Mouse (Mus musculus) right cerebral cortex, postnatal 14 days (tissue): ENCODE measurements around the gene Cntfr.

Experiments
- DNase-seq: peaks from one replicate; pipeline ENCODE4 v3.0.0; 2022

Cntfr gene

GRCm38 (mm10) chr4:41677006-41677629 is 19.8 kb downstream of the Cntfr start:
- no peak for DNase-seq

DNA sequence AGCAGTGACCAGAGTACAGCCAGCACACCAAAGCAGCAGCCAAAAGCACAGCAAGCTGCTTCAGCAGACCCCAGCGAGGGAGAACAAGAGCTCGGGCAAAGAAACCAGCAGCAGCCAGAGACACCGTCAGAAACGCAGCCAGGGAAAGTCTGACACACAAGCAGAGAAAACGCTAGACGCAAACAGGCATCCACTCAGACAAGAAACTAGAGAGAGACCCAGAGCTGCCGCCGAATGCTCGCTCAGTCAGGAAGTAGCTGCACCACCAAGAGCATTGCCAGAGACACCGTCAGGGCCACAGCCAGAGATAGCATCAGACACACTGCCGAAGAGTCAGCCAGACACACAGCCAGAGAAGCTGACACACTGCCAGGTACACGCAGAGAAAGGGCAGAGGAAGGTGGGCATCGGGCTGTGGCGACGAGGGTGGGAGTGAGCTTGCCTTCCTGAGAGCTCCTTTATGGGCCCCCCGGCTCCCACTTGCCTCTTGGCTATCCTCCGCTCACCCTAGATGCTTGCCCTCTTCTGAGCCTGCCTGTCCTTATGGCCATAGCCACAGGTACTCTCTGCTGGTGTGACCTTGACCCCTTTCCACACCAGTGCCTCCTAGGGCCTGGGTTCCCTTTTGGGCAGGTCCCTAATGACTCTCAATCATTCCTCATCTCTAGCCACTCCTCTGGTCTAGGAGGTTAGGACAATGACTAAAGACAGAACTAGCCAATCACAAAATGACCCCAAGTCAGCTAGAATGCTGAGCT is 20.5 kb downstream of the Cntfr start:
- DNase-seq = no peak

GRCm38 (mm10) chr4:41673186-41673585 is 23.7 kb downstream of the Cntfr start:
- DNase-seq = no peak

DNA sequence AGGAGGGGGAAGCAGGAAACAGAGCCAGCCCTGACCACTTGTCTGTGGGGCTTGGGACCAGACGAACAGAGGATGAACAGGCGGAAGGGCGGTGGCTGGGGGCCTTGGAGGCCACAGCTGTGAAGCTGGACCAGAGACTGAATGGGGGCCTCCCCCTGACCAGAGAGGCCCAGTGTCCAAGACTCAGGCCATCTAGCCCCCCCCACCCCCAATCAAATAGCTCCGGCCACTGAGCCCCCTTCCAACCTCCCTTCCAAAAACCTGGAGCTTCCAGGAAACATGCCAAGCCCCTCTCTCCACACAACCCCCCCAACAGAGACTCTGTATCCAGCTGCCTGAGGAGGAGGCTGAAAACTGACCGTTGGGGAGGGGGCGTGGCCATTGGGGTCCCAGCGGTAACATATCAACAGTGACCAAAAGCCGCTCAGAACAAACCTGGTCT is 24.3 kb downstream of the Cntfr start:
- no peak for DNase-seq

DNA sequence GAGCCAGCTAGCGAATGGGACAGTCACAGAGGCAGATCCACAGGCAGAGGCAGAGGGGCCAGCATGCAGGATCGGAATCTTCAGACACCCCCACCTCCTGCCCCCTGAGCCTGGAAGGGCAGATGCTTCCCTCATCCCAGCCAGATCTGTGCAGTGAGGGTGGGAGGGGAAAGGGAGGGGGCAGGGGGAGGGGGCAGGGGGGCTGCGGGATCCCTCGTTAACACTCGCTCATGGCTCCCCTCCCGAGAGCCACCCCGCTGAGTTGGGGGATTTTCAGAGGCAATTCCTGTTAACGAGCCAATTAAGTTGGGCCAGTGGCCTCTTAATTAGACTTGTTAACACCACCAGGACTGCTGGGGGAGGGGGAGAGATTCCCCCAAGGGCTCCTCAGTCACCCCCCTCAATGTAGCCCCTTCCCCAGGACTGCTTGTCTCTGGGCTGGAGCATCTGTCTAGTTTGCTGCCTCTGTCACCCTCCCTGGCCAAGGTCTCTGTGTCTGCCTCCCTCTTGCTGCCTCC is 24.9 kb downstream of the Cntfr start:
- DNase-seq = no peak

GRCm38 (mm10) chr4:41671500-41671899 is 25.4 kb downstream of the Cntfr start:
- no peak for DNase-seq

DNA sequence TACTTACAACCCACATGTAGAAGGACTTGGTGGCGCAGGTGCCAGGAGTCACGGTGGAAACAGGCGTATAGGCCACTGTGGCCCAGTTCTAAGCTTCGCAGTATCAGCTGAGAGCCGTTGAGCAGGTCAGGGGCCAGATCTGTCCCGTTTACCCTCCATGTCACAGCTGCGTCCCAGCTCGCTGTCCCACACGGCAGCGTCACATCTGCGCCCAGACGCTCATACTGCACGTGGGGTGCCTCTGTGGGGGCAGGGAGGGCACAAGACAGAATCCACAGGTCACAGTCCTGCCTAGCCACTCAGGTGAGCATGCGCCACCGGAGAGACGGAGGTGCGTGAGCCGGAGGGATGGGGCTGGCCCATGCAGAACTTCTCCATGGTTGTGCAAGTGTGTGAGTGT is 26.1 kb downstream of the Cntfr start:
- DNase-seq = no peak

DNA sequence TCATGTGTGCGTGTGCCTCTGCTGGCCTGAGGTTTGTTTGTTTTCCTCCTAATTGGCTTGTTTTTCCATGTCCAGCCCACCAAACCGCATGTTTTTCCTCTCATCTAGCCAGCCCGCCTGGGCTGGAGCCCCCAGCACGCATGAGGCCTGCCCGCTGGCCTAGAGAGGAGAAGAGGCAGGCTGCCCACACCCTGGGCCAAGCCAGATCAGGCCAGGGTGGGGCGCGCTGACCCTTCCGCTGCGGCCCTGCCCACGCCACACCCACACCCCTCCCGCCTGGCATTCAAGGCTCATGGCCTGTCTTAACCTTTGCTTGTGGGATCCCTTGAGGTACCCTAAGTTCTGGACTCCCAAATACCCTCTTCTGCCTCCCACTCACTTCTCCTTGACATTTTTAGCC is 30.2 kb downstream of the Cntfr start:
- no peak for DNase-seq

DNA sequence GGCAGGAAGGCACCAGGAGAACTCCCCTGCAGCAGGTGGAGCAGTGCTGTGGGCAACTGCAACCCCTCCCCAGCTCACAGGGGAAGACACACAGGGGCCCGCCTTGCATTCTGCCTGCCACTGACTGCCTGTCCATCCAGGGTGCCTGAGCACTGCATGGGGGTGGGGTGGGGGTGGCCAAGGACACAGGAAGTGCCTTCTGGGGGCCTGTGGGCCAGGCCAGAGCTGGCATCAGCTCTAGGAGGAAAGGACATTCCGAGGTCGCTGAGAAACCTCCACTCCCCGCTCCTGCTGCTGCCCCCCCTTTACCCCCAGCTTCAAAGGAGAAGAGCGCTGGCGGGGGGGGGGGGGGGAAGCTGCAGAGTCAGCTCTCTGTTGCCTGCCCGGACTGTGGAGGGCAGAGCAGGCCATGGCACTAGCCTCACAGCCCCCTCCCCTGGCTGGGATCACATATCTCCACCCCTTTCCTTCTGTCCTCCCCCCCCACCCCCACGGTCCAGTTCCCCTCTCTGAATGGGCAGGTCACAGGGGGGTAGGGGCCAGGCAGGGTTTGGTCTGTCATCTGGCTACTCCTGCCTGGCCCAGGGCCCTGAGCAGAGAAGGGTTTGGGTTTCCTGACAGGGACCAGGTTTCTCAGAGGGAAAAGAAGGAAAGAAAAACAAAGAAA is 31.7 kb downstream of the Cntfr start:
- no peak for DNase-seq

DNA sequence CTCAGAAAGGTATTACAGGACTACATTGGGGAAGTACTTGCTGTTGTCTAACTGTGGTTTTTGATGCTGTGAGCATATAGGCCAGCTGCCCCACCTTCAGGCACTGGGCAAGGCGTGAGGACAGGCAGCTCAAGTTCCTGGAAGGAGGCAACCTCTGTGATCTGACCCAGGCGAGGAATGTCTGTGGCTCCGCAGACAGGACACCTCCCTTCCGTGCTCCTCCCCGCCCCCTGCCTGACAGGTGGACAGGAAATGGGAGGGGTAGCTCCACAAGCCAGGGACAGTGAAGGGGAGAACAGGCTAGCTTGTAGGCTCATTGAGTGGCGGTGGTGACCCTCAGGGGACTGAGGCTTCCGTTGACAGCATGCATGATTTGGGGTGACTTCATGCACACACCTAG is 32.4 kb downstream of the Cntfr start:
- DNase-seq = no peak

GRCm38 (mm10) chr4:41663614-41664013 is 33.3 kb downstream of the Cntfr start:
- no peak for DNase-seq

DNA sequence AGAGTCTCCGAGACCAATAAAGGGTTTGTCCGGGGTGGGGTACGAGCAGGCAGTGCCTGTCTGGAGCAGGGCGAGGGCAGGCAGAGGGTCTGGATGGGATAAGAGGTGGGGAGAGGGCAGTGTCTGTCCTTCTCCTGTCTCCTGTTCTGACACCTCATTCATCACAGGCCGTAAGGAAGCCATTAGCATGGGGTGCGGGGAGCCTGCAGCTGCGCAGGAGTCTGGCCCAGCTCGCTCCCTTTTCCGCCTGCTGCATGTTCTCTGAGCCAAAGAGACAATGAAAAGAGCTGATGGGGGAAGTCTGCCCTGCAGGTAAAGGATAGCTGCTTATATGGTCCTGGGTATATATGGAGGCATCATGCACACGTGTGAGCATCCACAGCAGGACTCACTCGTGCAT is 34.2 kb downstream of the Cntfr start:
- no peak for DNase-seq

- DNase-seq = no peak
Measured at GRCm38 (mm10) chr4:41660851-41661430, 35.9 kb downstream of the Cntfr start.

DNA sequence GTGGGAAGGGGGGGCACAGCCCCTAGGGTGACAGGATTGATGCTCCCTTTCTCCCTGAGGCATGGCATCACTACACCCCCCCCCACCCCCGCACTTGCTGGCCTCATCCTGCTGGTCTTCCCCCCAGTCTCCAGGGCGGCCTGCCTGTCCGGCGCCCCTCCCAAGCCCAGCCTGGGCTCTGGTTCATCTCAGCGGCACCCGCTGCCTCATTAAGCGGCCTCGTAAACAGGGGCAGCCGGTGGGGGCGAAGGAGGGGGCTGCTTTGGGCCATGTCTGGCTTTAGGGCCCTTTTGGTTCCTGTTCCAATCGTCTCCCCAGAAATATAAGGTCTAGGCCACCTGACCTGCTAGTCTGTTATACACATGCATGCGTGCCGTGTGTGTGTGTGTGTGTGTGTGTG is 37.3 kb downstream of the Cntfr start:
- no peak for DNase-seq

DNA sequence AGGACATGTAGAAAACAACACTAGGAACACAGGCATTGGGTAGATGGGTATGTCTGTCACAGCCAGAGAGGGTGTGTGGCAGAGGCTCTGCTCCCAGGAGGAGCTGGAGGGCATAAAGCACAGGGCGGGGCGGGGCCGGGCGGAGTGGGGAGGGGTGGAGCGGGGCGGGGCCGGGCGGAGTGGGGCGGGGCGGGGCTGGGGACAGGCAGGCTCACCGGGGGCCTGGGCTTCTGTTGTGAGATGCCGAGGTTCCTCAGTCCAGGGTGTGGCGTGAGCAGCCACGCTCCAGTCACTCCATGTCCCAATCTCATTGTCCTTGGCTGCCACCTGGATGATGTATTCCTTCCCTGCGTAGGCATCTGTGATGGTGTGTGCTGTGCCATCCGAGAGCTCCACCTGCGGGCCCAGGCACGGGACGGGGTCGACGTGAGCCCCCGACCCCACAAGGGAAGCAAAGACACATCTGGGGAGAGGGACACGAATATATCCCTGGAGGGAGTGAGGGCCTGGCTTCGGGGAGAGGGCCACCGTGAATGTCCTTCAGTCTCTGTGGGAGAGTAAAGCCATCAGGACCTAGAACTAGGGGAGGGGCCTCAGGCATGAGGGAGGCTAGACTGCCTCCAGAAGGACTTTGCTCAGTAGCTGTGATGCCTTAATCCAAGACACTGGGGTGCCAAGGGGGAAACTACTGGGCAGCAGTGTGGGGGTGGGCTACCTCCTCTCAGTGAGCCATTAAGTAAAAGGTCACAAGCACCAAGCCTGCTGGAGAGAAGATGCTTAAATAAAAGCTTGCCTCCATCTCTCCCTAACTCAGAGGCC is 38.1 kb downstream of the Cntfr start:
- DNase-seq = no peak

DNA sequence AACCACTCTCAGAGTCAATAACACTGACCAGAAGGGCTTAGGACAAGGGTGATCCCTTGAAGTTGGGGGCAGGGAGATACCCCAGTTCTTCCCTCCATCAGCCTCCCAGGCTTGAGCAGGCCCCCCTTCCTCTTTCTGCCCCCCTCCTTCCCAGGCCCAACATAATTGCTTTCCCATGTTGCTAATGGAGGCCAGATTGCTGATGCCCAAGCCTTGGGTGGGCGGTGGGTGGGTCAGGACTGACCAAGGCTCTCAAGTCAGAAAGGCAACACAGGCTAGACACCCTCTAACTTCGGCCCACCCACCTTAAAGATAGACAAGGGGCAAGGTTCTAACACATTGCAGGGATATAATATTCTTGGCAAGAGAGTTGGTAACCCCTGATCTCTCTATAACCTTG is 41.4 kb downstream of the Cntfr start:
- no peak for DNase-seq

DNA sequence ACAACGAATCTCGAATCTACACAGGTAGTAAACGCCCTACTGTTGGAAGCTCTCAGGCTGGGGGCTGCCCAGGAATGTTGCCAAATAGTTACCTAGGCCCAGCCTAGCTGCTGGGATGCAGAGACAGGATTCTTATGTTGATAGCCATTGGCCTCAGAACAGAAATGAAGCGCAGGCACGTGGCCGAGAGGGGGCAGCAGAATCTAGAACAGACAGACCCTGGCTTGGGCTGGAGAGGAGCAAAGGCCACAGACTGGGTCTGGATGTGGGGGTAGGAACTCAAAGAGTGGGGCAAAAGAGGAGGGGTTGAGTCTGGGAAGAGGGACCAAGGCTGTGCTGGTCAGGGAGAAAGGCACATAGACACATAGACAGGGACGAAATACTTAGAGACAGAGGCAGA is 42.7 kb downstream of the Cntfr start:
- peak; percentile 58 for DNase-seq

DNA sequence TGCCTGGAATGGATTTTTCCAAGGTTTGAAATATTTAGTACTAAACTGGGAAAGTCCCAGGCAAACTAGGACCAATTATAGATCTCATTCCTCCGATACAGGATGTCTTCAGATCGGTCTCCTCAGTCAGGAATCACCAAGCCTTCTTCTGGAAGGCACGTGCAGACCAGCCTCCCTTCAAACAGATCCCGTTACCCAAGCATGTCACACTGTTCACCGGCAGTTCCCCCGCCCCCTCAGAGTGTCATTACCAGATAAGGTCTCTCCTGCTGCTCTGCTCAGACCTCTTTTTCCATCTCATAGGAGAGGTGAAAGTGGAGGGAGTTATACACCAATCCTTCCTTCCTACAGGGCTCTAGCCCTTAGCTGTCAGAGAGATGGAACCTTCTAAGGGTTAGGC is 43.2 kb downstream of the Cntfr start:
- DNase-seq = no peak

- peak; percentile 87 for DNase-seq
Measured at GRCm38 (mm10) chr4:41653296-41653695, 43.6 kb downstream of the Cntfr start.

- no peak for DNase-seq
Measured at GRCm38 (mm10) chr4:41648627-41649026, 48.3 kb downstream of the Cntfr start.

DNA sequence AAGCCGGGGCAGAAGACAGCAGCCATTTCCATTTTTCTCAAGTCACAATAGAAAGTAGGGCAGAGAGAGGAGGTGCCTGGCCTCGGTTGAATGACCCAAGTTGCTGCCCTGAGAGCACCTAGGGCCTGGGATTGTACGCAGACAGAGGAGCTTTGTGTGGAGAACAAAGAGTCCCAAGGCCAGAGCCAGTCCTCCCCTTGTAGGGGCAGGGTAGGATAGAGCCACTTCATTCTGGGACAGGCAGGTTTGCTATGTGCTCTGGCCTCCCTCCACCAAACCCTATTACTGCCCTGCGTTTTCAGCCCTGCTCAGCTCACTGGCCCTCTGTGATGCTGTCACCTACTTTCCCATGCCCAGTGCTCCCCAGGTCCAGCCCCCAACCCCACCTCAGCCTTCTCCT is 48.7 kb downstream of the Cntfr start:
- no peak for DNase-seq

DNA sequence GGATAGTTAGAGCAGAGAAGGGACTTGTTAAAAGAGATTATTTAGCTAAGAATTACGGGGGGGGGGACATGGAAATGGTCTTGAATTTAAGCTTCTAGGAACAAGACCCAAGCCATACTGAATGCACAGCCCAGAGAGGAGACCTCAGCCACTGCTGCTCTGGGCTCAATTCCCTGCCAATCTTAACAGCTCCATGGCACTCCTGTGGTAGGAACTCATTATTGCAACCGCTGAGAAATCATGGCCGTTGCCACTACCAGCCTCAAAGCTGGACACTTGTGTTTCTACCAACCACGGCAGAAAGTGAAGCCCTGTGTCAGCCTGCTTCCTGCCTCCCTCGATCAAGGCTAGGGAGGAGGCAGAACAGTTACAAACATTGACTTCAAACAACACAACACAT is 51.4 kb downstream of the Cntfr start:
- DNase-seq = no peak
